8 mouse cellular contexts compared by ENCODE assay signal in genomic region chr5:123933957-123934591, GRCm38 (mm10). TPM values are rescaled to one million over a fixed set of nuclear protein-coding genes. Genes with fewer than 3 reads are reported as not detected.
A peak's percentile ranks its signal among the peaks of the same experiment; 100 is the strongest.
DNase-seq lines count a peak whose midpoint lies in the region; ATAC-seq lines count a peak whose summit lies in the region.

No protein-coding gene starts in this region.

- no peaks in the 10 kb centered on the region for H3K27me3 ChIP-seq in forebrain, embryonic 11.5 days (ENCODE audit: control insufficient read depth, insufficient read depth, low read length)
- H3K27me3 ChIP-seq in forebrain, embryonic 16.5 days (replicated peaks; ENCODE audit: control insufficient read depth, insufficient read depth, low read length), result no peaks in the 10 kb centered on the region
- H3K27me3 ChIP-seq in heart, embryonic 15.5 days, result no peaks in the 10 kb centered on the region
- H3K27me3 ChIP-seq in neural tube, embryonic 11.5 days (ENCODE audit: control insufficient read depth, insufficient read depth, low read length), result no peaks in the 10 kb centered on the region

- no peaks in the 10 kb centered on the region for H3K4me1 ChIP-seq in forebrain, embryonic 11.5 days (replicated peaks; ENCODE audit: control insufficient read depth, insufficient read depth, low read length)
- peaks cover 8% of the 10 kb centered on the region for H3K4me1 ChIP-seq in forebrain, embryonic 16.5 days (replicated peaks; ENCODE audit: control insufficient read depth, insufficient read depth, low read length)
- H3K4me1 ChIP-seq in heart, embryonic 15.5 days (replicated peaks), result peaks cover 7% of the 10 kb centered on the region
- H3K4me1 ChIP-seq in neural tube, embryonic 11.5 days (ENCODE audit: control insufficient read depth, insufficient read depth, low read length), result no peaks in the 10 kb centered on the region

- no peak for ATAC-seq in forebrain, embryonic 11.5 days (replicated peaks; ENCODE audit: low FRiP score)
- no peak for ATAC-seq in forebrain, embryonic 16.5 days
- ATAC-seq in heart, embryonic 15.5 days (replicated peaks; ENCODE audit: insufficient number of reproducible peaks, insufficient read depth, low FRiP score, low read depth), result no peak
- no peak for ATAC-seq in neural tube, embryonic 11.5 days (ENCODE audit: insufficient read depth, low FRiP score, low TSS enrichment)

- no peak overlapping the region for H3K9ac ChIP-seq in forebrain, embryonic 11.5 days (ENCODE audit: low read length)
- H3K9ac ChIP-seq in forebrain, embryonic 16.5 days (replicated peaks; ENCODE audit: low read depth, low read length), result no peak overlapping the region
- H3K9ac ChIP-seq in heart, embryonic 15.5 days, result no peak overlapping the region
- H3K9ac ChIP-seq in neural tube, embryonic 11.5 days (ENCODE audit: low read length), result no peak overlapping the region

- H3K4me2 ChIP-seq in forebrain, embryonic 11.5 days (ENCODE audit: low read depth, low read length, severe bottlenecking), result 0 out of 2 replicates have a peak overlapping the region, but pooled peaks have one; percentile 5
- no peak overlapping the region for H3K4me2 ChIP-seq in forebrain, embryonic 16.5 days (ENCODE audit: low read length)
- peak overlapping the region; percentile 32; the same call in 1 of the 2 replicates for H3K4me2 ChIP-seq in heart, embryonic 15.5 days
- no peak overlapping the region for H3K4me2 ChIP-seq in neural tube, embryonic 11.5 days (ENCODE audit: low read depth)

- intact Hi-C loops in left cerebral cortex, postnatal 14 days (cut with DNase I), result no loop called here

- H3K27ac ChIP-seq in forebrain, embryonic 11.5 days (ENCODE audit: low read depth, low read length), result no peak overlapping the region
- no peak overlapping the region for H3K27ac ChIP-seq in forebrain, embryonic 16.5 days (ENCODE audit: low read length)
- H3K27ac ChIP-seq in heart, embryonic 15.5 days, result no peak overlapping the region
- no peak overlapping the region for H3K27ac ChIP-seq in neural tube, embryonic 11.5 days (ENCODE audit: low read depth, low read length)

- no peak overlapping the region for H3K4me3 ChIP-seq in forebrain, embryonic 11.5 days (ENCODE audit: low read depth, low read length)
- H3K4me3 ChIP-seq in forebrain, embryonic 16.5 days (replicated peaks; ENCODE audit: low read length), result no peak overlapping the region
- no peak overlapping the region for H3K4me3 ChIP-seq in heart, embryonic 15.5 days
- H3K4me3 ChIP-seq in neural tube, embryonic 11.5 days (ENCODE audit: low read depth, low read length), result no peak overlapping the region

- DNase-seq in forebrain, embryonic 11.5 days (ENCODE audit: low spot score), result peak; percentile 56
- DNase-seq in spleen, postnatal 10 days (ENCODE audit: low spot score in 2 of 2), result peak; percentile 18 to 60
- DNase-seq in spleen, adult 18-20 months, result no peak
- peak; percentile 49 for DNase-seq in neural tube, embryonic 11.5 days (ENCODE audit: low spot score)
- no peak for DNase-seq in left cerebral cortex, postnatal 14 days (ENCODE audit: low spot score in 2 of 2)
- no peak for DNase-seq in gastrocnemius, adult 8-10 months (ENCODE audit: low spot score in 2 of 2)

- H3K9me3 ChIP-seq in forebrain, embryonic 11.5 days (ENCODE audit: control insufficient read depth, low read length), result no peaks in the 10 kb centered on the region
- H3K9me3 ChIP-seq in forebrain, embryonic 16.5 days (ENCODE audit: control insufficient read depth, low read length), result no peaks in the 10 kb centered on the region
- H3K9me3 ChIP-seq in heart, embryonic 15.5 days (replicated peaks), result no peaks in the 10 kb centered on the region
- H3K9me3 ChIP-seq in neural tube, embryonic 11.5 days (ENCODE audit: control insufficient read depth, low read length), result no peaks in the 10 kb centered on the region

- no peaks in the 10 kb centered on the region; the same call in 1 of the 2 replicates for H3K36me3 ChIP-seq in forebrain, embryonic 11.5 days (ENCODE audit: control insufficient read depth, insufficient read depth, low read length)
- H3K36me3 ChIP-seq in forebrain, embryonic 16.5 days (ENCODE audit: control insufficient read depth, insufficient read depth), result no peaks in the 10 kb centered on the region
- H3K36me3 ChIP-seq in heart, embryonic 15.5 days, result no peaks in the 10 kb centered on the region
- no peaks in the 10 kb centered on the region for H3K36me3 ChIP-seq in neural tube, embryonic 11.5 days (ENCODE audit: control insufficient read depth, insufficient read depth, low read length)

- WGBS in forebrain, embryonic 11.5 days, result 36% methylated on average over 18 of the region's 18 CpGs
- WGBS in forebrain, embryonic 16.5 days, result 42% methylated on average over 18 of the region's 18 CpGs
- WGBS in heart, embryonic 15.5 days, result 28% methylated on average over 18 of the region's 18 CpGs
- WGBS in neural tube, embryonic 11.5 days, result 46% methylated on average over 18 of the region's 18 CpGs

RNA-seq across cellular contexts. Expression of gene Ccdc62, which starts 3.6 kb away (rescaled TPM):
- polyA plus RNA-seq in forebrain, embryonic 11.5 days (2014; fragmentation: Nextera tagmentation; extraction: Ambion mirVana), result 3.9 and 6.7 TPM in 2 replicates
- polyA plus RNA-seq in forebrain, embryonic 16.5 days (2015; fragmentation: Nextera tagmentation; extraction: Ambion mirVana), result 3.0 and 4.9 TPM in 2 replicates
- polyA plus RNA-seq in heart, embryonic 15.5 days (2015; fragmentation: Nextera tagmentation; extraction: Ambion mirVana), result 4.8 and 5.6 TPM in 2 replicates
- polyA plus RNA-seq in neural tube, embryonic 11.5 days (2014; fragmentation: Nextera tagmentation; extraction: Ambion mirVana), result 3.8 and 5.0 TPM in 2 replicates
- 1 to 10 TPM; 2.7 to 4.2 TPM for total RNA-seq in left cerebral cortex, postnatal 14 days (2021)
- total RNA-seq in gastrocnemius, adult 8-10 months (2022), result 1 to 10 TPM in 3 of 4 experiments, under 1 TPM in 1; 0.56 to 2.1 (median 1.3) TPM

RNA-seq across cellular contexts. Expression of gene Gm43518, which starts 6.9 kb away (rescaled TPM):
- 1.3 and 1.6 TPM in 2 replicates for polyA plus RNA-seq in forebrain, embryonic 11.5 days (2014; fragmentation: Nextera tagmentation; extraction: Ambion mirVana)
- polyA plus RNA-seq in forebrain, embryonic 16.5 days (2015; fragmentation: Nextera tagmentation; extraction: Ambion mirVana), result 2.3 and 2.4 TPM in 2 replicates
- polyA plus RNA-seq in heart, embryonic 15.5 days (2015; fragmentation: Nextera tagmentation; extraction: Ambion mirVana), result 0.91 and 2.7 TPM in 2 replicates
- polyA plus RNA-seq in neural tube, embryonic 11.5 days (2014; fragmentation: Nextera tagmentation; extraction: Ambion mirVana), result 0.45 TPM in 1 of 2 replicates, not detected in the other
- total RNA-seq in left cerebral cortex, postnatal 14 days (2021), result not detected
- total RNA-seq in gastrocnemius, adult 8-10 months (2022), result under 1 TPM in 1 of 4 experiments, not detected in 3; 0.94 TPM

RNA-seq across cellular contexts. Expression of gene Denr, which starts 27.1 kb away (rescaled TPM):
- 151 and 166 TPM in 2 replicates for polyA plus RNA-seq in forebrain, embryonic 11.5 days (2014; fragmentation: Nextera tagmentation; extraction: Ambion mirVana)
- 127 and 129 TPM in 2 replicates for polyA plus RNA-seq in forebrain, embryonic 16.5 days (2015; fragmentation: Nextera tagmentation; extraction: Ambion mirVana)
- polyA plus RNA-seq in heart, embryonic 15.5 days (2015; fragmentation: Nextera tagmentation; extraction: Ambion mirVana), result 73.5 and 103 TPM in 2 replicates
- polyA plus RNA-seq in neural tube, embryonic 11.5 days (2014; fragmentation: Nextera tagmentation; extraction: Ambion mirVana), result 138 and 146 TPM in 2 replicates
- total RNA-seq in left cerebral cortex, postnatal 14 days (2021), result 10 to 100 TPM; 65.6 to 70.7 TPM
- 10 to 100 TPM; 49.2 to 59.2 (median 52.6) TPM for total RNA-seq in gastrocnemius, adult 8-10 months (2022)

RNA-seq across cellular contexts. Expression of gene Hip1r, which starts 39.4 kb away (rescaled TPM):
- polyA plus RNA-seq in forebrain, embryonic 11.5 days (2014; fragmentation: Nextera tagmentation; extraction: Ambion mirVana), result 7.3 and 8.6 TPM in 2 replicates
- polyA plus RNA-seq in forebrain, embryonic 16.5 days (2015; fragmentation: Nextera tagmentation; extraction: Ambion mirVana), result 33.3 and 35.7 TPM in 2 replicates
- 6.6 and 9.7 TPM in 2 replicates for polyA plus RNA-seq in heart, embryonic 15.5 days (2015; fragmentation: Nextera tagmentation; extraction: Ambion mirVana)
- polyA plus RNA-seq in neural tube, embryonic 11.5 days (2014; fragmentation: Nextera tagmentation; extraction: Ambion mirVana), result 4.4 and 5.3 TPM in 2 replicates
- 10 to 100 TPM; 82.6 to 85.0 TPM for total RNA-seq in left cerebral cortex, postnatal 14 days (2021)
- total RNA-seq in gastrocnemius, adult 8-10 months (2022), result 10 to 100 TPM in 2 of 4 experiments, 1 to 10 TPM in 2; 8.7 to 15.9 (median 11.4) TPM

RNA-seq across cellular contexts. Expression of gene Hcar1, which starts 54.3 kb away (rescaled TPM):
- 0.05 and 0.21 TPM in 2 replicates for polyA plus RNA-seq in forebrain, embryonic 11.5 days (2014; fragmentation: Nextera tagmentation; extraction: Ambion mirVana)
- 0.54 and 0.58 TPM in 2 replicates for polyA plus RNA-seq in forebrain, embryonic 16.5 days (2015; fragmentation: Nextera tagmentation; extraction: Ambion mirVana)
- 0.16 and 0.34 TPM in 2 replicates for polyA plus RNA-seq in heart, embryonic 15.5 days (2015; fragmentation: Nextera tagmentation; extraction: Ambion mirVana)
- not detected in 2 replicates for polyA plus RNA-seq in neural tube, embryonic 11.5 days (2014; fragmentation: Nextera tagmentation; extraction: Ambion mirVana)
- 1 to 10 TPM; 1.3 to 2.0 TPM for total RNA-seq in left cerebral cortex, postnatal 14 days (2021)
- under 1 TPM; 0.12 to 0.72 (median 0.32) TPM for total RNA-seq in gastrocnemius, adult 8-10 months (2022)

Comparison
In these comparisons a context has a peak if more than half of its experiments do, and no peak if none do; other contexts are left out.
1. DNase-seq: peak in forebrain, embryonic 11.5 days (single experiment), spleen, postnatal 10 days (2 of 2) and neural tube, embryonic 11.5 days (single experiment); none in spleen, adult 18-20 months (0 of 2), left cerebral cortex, postnatal 14 days (0 of 2) and gastrocnemius, adult 8-10 months (0 of 2).
2. H3K4me2 ChIP-seq: peak in forebrain, embryonic 11.5 days (single experiment) and heart, embryonic 15.5 days (single experiment); none in forebrain, embryonic 16.5 days (single experiment) and neural tube, embryonic 11.5 days (single experiment).